Mouse (Mus musculus) B cell, adult 2 months (primary cell): ENCODE data around the gene Gm21149.
"Not testable (repeated sequence)": the region's sequence is repeated elsewhere in the genome, so short reads cannot be mapped to it uniquely, and the experiment has no call there.

ENCODE experiments used
- DNase-seq, 2 experiments: peaks; one replicate each; pipeline ENCODE4 v3.0.0; 2022

Gene Gm21149

GRCm38 (mm10) chr5:15476423-15476822 lies at the start of gene Gm21149:
Gm21149 (minus strand) TSS chr5:15476523.
- DNase-seq, result not testable (repeated sequence)

- DNase-seq, result not testable (repeated sequence)
Measured at GRCm38 (mm10) chr5:15522470-15522869, 46.1 kb upstream of the Gm21149 start.

GRCm38 (mm10) chr5:15522028-15522427 lies 45.7 kb upstream of the Gm21149 start:
- not testable (repeated sequence) for DNase-seq

GRCm38 (mm10) chr5:15520418-15520817 lies 44.1 kb upstream of the Gm21149 start:
- not testable (repeated sequence) for DNase-seq

- DNase-seq, result not testable (repeated sequence)
Measured at GRCm38 (mm10) chr5:15517150-15517549, 40.8 kb upstream of the Gm21149 start.

- DNase-seq, result not testable (repeated sequence)
Measured at GRCm38 (mm10) chr5:15512236-15512635, 35.9 kb upstream of the Gm21149 start.

- DNase-seq, result not testable (repeated sequence)
Measured at GRCm38 (mm10) chr5:15509911-15510310, 33.6 kb upstream of the Gm21149 start.

- DNase-seq, result not testable (repeated sequence)
Measured at GRCm38 (mm10) chr5:15508460-15509451, 32.4 kb upstream of the Gm21149 start.

GRCm38 (mm10) chr5:15507757-15508459 lies 31.6 kb upstream of the Gm21149 start:
- DNase-seq, result not testable (repeated sequence)

GRCm38 (mm10) chr5:15507309-15507619 lies 30.9 kb upstream of the Gm21149 start:
- no peak for DNase-seq

- no peak for DNase-seq
Measured at GRCm38 (mm10) chr5:15506575-15507308, 30.4 kb upstream of the Gm21149 start.

GRCm38 (mm10) chr5:15498774-15499400 lies 22.6 kb upstream of the Gm21149 start:
- DNase-seq, result peak; percentile 12 to 19

GRCm38 (mm10) chr5:15498350-15498749 lies 22.0 kb upstream of the Gm21149 start:
- not testable (repeated sequence) for DNase-seq

- DNase-seq, result not testable (repeated sequence)
Measured at GRCm38 (mm10) chr5:15490934-15491333, 14.6 kb upstream of the Gm21149 start.

GRCm38 (mm10) chr5:15488743-15489142 lies 12.4 kb upstream of the Gm21149 start:
- DNase-seq, result no peak

- DNase-seq, result not testable (repeated sequence)
Measured at GRCm38 (mm10) chr5:15484616-15485015, 8.3 kb upstream of the Gm21149 start.

- not testable (repeated sequence) for DNase-seq
Measured at GRCm38 (mm10) chr5:15483576-15483975, 7.3 kb upstream of the Gm21149 start.

- DNase-seq, result peak; percentile 1 to 2
Measured at GRCm38 (mm10) chr5:15482815-15483214, 6.5 kb upstream of the Gm21149 start.

GRCm38 (mm10) chr5:15470141-15470540 lies 6.2 kb downstream of the Gm21149 start:
- not testable (repeated sequence) for DNase-seq

GRCm38 (mm10) chr5:15467768-15468167 lies 8.6 kb downstream of the Gm21149 start:
- not testable (repeated sequence) for DNase-seq

GRCm38 (mm10) chr5:15466218-15466617 lies 10.1 kb downstream of the Gm21149 start:
- not testable (repeated sequence) for DNase-seq

GRCm38 (mm10) chr5:15463561-15463960 lies 12.8 kb downstream of the Gm21149 start:
- DNase-seq, result not testable (repeated sequence)
